Mouse (Mus musculus): ENCODE data around the gene Gm44511.
"Not testable (repeated sequence)": the region's sequence is repeated elsewhere in the genome, so short reads cannot be mapped to it uniquely, and the experiment has no call there.

Gm44511 gene

GRCm38 (mm10) chr6:128799144-128799895 is 26.8 kb downstream of the Gm44511 start:
- peak; percentile 94 for DNase-seq

DNA sequence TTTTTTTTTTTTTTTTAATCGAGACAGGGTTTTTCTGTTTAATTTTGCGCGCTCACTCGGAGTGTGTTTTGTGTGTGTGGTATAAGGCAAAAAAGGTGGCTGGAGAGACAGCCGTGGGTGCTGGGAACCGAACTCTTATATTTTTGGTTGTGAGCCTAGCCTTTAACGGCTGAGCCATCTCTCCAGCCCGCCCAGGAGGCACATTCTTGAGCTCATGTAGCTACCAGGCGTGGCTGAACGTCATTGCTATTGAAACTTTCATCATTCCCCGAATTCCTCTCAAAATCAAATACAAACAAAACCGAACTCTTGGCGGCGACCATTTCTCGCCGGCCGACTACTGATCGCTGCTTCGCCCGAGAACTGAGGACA is 27.4 kb downstream of the Gm44511 start:
- peak; percentile 86 for DNase-seq

- DNase-seq: peak; percentile 63
Measured at GRCm38 (mm10) chr6:128797936-128798771, 28.0 kb downstream of the Gm44511 start.

DNA sequence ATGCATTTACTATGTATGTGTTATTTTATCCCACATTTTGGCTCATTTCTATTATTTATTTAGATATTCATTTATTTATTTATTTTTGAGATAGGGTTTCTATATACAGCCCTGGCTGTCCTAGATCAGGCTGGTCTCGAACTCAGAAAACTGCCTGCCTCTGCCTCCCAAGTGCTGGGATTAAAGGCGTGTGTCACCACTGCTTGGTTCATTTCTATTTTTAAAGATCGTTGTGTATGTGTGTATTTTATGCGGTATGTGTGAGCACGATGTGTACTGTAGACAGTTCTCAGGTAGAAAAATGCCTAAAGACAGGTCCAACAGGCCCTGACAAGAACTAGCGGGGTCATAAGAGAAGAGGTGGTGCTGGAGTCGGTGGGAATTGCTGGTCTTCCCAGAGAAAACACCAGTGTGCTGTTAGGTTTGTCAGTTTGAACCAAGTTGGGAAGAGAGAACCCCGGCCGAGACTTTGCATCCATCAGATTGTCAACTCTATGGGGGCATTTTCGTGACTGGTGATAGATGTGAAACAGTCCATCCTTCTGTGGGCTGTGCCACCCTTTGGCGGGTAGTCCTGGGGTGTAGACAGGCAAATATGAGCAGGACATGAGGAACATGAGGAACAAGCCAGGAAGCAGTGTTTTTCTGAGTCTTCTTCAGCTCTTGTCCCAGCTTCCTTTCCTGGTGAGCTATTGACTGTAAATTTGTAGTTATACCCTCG is 28.8 kb downstream of the Gm44511 start:
- peak; percentile 48 for DNase-seq

DNA sequence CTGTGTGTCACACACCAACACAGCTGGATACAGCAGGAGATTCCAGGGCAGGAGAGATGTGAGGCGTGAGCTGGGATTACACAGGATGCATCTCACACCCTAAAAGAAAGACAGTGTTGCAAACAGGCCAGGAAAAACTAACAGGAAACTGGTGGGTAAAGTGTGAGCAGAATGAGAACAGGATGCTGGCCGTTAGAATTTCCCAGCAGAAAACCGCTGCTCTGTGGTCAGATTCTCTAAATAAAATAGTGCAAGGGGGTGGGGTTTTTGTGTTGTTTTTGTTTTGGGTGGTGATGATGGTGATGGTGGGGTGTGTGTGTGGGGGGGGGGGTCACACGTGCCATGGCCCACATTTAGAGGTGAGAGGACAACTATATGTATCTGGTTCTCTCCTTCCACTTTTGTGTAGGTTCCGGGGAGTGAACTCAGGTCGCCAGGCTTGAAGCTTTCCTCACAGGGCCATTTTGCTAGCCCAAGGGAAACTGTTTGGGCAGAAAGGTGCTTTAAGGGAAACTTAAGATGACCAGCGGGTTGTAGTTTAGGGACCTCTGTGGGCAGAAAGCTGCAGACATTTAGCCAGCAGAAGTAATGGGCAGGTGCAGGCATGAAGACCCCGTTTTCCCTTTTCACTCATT is 29.7 kb downstream of the Gm44511 start:
- no peak for DNase-seq

GRCm38 (mm10) chr6:128793734-128794133 is 32.4 kb downstream of the Gm44511 start:
- DNase-seq: no peak

- DNase-seq: not testable (repeated sequence)
Measured at GRCm38 (mm10) chr6:128790491-128790994, 35.6 kb downstream of the Gm44511 start.

DNA sequence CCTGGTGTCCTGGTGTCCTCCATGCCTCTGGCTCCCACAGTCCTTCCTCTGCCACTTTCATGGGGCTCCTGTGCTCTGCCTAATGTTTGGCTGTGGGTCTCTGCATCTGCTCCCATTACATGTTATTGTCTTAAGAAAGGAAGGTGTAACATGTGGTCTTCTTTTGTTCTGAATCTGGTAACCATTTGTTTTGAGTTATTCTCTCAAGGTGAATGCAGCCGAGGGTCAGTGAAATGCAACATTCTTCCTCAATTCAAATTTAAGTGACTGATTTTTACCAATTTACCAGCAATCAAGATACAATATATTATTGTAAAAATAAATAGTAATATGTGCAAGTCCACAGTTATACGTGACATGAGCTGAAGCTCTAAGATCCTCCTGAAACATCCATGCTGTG is 37.0 kb downstream of the Gm44511 start, which contains the start of gene Klrb1c:
Gene Klrb1c (minus strand): TSS at position 101 of the 400 bp plus-strand sequence.
- DNase-seq: no peak

- no peak for DNase-seq
Measured at GRCm38 (mm10) chr6:128788517-128788916, 37.6 kb downstream of the Gm44511 start.

DNA sequence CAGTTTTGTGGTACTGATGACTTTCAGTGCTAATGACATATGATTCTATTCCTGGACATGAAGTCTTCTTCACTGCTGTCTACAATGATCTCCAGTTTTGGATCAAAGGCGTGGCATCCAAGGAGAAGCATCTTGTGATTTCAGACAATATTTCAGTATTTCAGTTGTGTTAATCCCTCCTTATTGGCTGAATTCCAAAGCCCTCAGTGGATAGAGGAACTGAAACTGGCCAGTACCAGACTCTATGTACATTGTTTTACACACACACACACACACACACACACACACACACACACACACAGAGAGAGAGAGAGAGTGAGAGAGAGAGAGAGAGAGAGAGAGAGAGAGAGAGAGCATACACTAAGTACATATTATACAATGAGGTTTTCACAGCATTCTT is 39.7 kb downstream of the Gm44511 start:
- DNase-seq: not testable (repeated sequence)

- no peak for DNase-seq
Measured at GRCm38 (mm10) chr6:128769481-128770253, 56.4 kb downstream of the Gm44511 start.

DNA sequence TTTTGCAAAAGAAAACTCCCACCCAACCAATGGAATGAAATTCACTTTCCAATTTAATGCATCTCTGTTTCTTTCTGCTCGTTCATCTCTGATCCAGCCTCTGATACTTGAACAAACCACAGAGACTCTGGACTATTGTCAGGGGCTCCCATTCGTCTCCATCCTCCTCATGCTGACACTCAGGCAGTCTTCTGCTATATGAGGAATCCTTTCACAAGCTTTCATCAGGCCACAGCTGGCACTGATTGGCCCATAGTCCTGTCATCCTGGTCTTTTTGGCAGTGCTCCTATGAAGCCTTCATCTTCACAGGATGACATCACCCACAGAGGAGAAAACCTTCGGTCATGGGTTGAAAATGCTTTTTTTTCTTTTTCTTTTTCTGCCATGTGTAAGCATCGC is 58.1 kb downstream of the Gm44511 start:
- no peak for DNase-seq

DNA sequence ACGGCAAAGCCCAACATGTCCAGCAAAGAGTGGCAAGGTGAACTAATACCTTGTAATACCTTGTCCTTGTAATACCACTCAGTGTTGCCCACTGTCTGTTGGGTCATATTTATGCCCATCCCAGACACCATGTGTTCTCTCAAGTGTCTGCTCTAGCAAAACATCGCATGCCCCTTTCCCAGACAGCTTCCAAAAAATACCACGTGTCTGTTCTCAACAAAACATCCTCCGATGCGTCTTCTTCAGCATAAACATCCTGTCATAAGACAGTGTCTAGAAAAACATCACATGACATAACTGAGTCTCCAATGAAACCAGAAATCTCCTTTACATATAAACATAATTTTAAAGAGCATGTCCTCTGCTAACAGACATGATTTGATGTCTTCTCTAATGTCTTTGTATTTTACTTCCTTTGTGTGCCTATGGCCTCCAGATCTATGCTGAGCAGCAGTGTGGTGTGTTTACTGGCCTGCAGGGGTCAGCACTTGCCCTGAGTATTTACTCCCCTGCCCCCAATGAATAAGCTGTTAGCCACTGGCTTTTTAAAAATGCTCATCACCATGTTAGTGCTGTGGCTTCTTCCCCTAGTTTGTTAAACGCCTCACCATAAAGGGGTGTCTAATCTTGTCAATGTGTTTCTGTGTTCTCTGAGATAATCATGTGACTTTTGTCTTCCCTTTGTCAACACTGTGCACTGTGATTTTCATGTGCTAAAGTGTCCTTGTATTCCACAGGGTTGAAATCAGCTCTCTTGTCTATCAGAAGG is 59.4 kb downstream of the Gm44511 start:
- peak; percentile 49 for DNase-seq

- DNase-seq: peak; percentile 36
Measured at GRCm38 (mm10) chr6:128765211-128765610, 60.9 kb downstream of the Gm44511 start.

DNA sequence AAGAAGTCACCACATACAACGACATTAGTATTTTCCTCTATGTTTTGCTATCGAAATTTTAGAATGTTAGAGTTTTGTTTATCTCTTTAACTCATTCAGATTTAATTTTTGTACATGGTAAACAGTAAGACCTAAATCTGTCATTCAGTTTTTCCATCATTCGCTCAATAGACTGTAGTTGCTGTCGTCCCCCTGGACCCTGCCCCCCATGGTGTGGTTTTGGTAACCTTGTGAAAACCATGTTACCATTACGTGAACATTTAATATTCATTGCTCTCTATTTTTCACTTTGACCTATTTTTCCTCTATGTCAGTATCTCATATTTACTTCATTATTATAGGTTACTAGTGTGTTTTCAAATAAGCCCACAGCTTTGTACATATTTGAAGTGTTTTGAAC is 61.5 kb downstream of the Gm44511 start:
- no peak for DNase-seq

DNA sequence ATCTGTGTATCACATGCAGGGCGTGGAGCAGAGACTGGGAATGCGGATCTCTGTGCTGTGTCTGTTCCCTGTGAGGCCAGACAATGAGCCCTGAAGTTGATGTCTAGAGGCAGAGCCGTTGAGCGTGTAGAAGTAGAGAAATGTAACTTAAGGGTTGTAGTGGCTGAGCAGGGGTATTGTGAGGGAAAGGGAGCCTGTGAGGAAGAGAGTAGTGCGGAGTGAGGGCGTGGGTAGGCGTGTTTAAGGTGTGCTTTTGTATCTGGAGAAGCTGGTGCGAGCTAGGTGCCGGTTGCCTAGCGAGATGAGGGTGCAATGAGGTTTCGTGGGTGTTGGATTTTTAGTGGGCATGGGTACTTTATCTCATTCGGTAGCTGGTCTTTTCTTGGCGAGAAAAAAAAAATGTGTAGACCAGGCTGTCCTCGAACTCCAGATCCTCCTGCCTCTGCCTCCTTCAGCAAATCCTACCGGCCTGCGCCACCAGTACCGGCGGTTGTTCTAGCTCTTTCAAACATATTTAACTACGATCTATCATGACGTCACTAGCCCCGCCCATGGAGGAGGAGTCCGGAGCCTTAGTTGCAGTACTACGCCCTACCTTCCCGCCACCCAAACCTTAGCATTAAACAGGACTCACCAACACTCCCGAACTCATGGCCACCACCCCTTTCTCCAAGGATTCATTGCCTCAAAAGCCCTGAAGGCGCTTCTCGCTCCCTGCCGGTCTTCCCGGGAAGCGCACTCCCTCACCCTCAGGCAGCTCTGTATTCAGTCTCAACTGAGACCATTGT is 62.2 kb downstream of the Gm44511 start:
- DNase-seq: peak; percentile 100

DNA sequence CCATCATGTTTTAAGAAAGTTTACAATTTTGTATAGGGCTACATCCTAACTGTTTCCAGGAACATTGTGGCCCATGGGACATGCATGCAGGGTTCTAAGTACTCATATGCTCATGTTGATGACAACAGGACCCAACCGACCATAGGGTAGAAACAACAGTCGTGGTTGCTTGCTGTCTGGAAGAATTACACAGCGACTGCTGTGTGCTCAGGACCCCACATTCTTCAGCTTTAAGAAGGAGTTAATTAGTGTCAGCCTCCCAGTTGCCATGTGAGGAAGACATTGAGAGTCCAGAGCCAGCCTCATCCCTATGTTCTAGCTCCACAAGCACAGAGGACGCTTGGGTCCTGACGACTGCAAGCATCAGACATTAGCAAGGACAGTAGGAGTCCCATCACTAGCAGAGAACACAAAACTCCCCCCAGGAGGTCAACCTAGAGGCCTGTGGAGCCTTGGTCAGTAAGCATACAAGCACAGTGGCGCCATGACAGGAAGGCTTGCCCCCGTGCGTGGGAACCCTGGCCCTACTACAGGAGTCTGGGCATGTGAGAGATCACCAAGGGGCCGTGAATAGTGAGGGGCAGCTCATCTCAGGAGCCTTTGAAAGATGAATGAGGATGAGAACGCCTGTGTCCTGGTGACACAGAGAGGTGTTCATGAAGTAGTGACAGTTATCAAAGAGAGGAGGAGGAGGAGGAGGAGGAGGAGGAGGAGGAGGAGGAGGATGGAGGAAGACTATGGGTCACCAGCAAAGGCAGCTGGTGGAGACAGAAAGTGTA is 63.0 kb downstream of the Gm44511 start:
- peak; percentile 61 for DNase-seq

DNA sequence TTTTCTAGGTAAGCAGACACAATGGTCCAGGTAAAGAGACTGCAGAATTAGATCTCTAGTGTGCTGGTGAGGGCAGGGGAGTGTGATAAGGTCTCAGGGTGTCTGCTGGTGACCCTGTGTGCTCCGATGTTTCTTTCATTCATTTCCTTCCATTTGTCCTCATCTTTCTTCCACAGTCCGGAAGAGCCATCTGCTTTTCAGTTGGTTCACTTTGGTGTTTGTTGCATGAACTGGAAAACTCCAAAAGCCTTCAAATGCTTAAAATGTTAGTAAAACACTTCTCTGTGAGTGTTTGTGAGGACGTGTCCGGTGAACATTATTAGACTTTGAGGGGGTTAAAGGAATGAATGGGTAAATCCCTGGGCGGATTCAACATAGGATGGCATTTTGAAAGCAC is 65.0 kb downstream of the Gm44511 start:
- DNase-seq: no peak

GRCm38 (mm10) chr6:128760416-128761143 is 65.5 kb downstream of the Gm44511 start:
- DNase-seq: peak; percentile 95
